Mouse (Mus musculus) ES-Bruce4 (cell line): Measurements from ENCODE around the gene Trank1.

Source experiments
- CTCF ChIP-seq: IDR thresholded peaks from one replicate; pipeline ENCODE4 v1.8.1; 2011; ENCODE audit warnings: low read depth, low read length
- EP300 ChIP-seq: IDR thresholded peaks from 2 replicates; pipeline ENCODE4 v1.6.1; 2011; ENCODE audit warnings: low read depth, low read length; ENCODE audit not compliant: insufficient read depth
- POLR2A ChIP-seq: IDR thresholded peaks from one replicate; pipeline ENCODE4 v1.8.1; 2011; ENCODE audit warnings: low read length; ENCODE audit not compliant: insufficient read depth

GRCm38 (mm10) chr9:111286468-111286867 lies 25.1 kb upstream of the Trank1 start:
- TF ChIP-seq EP300 (no peak), CTCF (no peak), POLR2A (no peak)
